Mouse (Mus musculus) kidney, postnatal 14 days (tissue): ENCODE measurements around the gene Dr1.
"Not testable (repeated sequence)": the region's sequence is repeated elsewhere in the genome, so short reads cannot be mapped to it uniquely, and the experiment has no call there.

Source experiments
- DNase-seq: peaks from one replicate; pipeline ENCODE4 v3.0.0; 2022; ENCODE audit warnings: mixed read lengths

Gene Dr1

DNA sequence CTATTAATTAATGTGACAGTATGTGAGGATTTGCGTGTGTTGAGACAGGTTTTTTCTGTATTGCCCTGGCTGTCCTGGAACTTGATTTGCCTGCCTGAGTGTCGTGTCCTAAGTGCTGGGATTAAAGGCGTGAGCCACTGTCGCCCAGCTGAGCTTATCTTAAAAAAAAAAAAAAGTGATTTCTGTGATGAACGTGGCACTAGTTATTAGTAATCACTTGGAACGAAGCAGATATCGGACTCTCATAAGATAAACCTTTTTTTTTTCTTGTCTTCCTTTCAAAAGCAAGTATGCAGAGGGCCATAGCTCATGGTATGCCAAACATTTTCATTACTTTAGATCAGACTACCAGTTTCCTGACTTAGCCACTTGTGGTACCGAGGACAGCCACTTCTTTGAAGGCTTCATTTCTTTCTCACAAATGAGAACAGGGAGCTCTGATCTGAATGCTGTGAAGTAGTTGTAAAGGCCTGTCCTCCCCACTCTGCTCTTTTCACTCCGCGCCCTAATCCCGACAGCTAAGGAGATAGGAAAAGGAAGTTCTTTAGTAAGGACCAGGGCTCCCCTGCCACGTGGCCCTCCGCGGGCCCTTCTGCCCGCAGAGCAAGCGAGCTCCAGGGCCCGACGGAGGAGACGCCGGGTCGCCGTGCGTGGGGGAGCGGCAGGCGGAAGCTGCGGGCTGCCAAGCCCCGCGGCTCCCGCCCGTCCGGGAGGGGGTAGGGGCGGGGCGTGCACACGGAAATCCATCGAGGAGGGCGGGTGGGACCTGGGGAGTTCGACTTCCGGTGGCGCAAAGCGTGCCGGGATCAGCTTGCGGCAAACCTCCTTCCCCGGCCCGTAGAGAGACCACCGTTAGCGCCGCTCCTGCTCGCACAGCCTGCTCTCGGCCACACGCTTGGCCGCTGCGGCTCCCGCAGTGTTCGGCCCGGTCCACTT, at the start of gene Dr1:
Dr1 (plus strand) TSS at position 771 of the 936 bp plus-strand sequence.
- DNase-seq, result peak; percentile 93

DNA sequence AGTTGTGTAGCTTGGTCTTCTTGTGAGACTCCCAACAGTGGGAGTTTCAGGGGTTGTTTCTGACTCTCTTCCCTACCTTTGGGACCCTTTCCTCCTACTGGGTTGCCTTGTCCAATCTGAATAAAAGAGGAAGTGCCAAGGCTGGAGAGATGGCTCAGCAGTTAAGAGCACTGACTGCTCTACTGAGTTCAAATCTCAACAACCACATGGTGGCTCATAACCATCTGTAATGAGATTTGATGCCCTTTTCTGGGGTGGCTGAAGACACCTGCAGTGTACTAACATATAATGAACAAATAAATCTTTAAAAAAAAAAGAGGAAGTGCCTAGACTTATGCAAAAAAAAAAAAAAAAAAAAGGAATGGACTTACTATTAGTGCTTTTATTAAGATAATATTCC, 44.6 kb upstream of the Dr1 start:
- DNase-seq, result no peak

DNA sequence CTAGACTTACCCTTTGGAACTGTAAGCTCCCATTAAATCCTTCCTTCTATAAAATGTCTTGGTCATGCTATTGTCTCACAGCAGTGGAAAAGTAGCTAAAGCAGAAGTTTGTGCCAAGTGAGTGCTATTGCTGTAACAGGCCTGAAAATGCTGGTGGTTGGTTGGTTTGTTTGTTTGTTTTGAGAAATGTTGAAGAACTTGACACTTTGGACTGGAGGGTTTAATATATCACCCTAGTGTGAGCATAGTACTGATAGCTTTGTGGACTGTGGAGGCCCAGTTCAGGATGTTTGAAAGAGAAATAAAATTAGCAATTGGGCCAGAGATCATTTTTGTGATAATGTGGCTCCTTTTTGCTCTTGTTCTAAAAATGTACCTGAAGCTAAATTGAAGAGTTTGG, 42.5 kb upstream of the Dr1 start:
- DNase-seq, result no peak

DNA sequence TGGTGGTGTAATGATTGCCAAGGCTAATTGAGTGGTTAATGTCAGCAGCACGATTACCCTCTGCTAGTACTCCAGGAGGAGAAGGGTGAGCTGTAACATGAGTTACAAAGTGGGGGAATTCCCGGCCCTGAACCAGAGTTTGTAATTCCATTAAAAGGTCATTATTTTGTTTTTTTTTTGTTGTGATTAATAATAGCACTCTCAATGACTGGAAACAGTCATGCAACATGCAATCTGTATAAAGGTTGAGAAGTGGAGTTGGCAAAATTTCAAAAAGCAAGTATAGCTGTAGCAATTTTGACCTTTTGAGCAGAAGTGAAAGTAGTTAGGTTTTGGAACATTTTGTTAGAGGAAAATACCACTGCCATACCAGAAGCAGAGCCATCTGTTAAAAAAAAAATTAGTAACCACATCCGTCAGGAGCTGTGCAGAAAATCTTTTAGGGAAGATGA, 22.4 kb upstream of the Dr1 start:
- DNase-seq, result no peak

DNA sequence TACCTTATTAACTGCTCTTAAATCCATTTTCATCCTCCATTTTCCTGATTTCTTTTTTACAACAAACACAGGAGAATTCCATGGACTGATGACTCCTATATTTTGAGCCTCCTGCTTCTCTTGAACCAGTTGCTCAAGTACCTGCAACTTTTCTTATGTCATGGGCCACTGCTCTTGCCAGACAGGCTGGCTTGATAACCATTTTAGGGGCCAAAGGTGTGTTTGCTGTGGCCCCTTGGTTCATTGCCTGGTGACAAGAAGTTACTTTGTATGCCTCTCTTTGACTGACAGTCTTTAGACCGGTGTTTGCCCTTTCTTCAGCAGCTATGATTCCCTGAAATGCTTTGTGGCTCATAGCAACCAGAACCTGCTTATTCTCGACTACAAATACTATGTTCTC, 18.7 kb upstream of the Dr1 start:
- no peak for DNase-seq

DNA sequence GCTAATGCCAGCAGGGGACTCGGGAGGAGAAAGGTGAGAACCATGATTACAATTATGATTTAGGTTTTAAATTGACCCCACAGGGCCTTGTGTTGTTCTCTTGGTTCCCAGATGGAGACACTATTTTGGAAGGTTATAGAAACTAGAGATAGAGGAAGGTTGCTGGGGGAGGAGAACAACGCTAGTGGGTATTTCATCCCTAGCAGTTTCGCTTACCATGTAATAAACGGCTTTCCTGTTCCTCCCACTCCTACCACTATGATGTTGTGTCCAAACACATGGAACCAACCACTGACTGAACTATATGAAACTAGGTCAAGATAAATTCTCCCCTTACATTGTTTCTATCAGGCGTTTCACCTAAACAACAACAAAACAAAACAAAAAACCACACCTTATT, 13.4 kb upstream of the Dr1 start:
- no peak for DNase-seq

DNA sequence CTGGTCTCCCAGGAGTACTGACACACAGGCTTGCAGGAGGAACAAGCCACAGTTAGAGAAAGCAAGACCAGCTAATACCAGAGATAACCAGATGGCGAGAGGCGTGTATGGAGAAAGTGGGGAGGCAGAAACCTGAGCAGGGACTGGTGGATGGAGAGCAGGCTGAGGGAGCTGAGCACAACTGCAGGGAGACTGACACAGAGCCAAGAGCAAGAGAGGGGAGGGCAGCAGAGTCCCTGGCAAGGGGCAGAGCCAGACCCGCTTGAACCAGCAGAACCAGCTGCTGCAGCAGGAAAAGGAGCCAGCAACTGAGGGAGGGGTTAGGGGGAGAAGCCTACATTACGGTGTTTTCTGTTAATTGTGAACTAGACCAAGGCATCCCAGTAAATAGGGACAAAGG, 6.0 kb upstream of the Dr1 start:
- peak; percentile 79 for DNase-seq

DNA sequence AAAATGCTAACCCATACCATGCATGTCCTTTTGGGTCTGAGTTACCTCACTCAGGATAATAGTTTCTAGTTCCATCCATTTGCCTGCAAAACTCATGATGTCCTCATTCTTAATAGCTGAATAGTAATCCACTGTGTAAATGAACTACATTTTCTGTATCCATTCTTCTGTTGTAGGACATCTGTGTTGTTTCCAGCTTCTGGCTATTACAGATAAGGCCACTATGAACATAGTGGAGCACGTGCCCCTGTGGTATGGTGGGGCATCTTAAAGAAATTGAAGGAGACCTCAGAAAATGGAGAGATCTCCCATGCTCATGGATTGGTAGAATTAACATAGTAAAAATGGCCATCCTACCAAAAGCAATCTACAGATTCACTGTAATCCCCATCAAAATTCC, 4.9 kb upstream of the Dr1 start:
- DNase-seq, result not testable (repeated sequence)

DNA sequence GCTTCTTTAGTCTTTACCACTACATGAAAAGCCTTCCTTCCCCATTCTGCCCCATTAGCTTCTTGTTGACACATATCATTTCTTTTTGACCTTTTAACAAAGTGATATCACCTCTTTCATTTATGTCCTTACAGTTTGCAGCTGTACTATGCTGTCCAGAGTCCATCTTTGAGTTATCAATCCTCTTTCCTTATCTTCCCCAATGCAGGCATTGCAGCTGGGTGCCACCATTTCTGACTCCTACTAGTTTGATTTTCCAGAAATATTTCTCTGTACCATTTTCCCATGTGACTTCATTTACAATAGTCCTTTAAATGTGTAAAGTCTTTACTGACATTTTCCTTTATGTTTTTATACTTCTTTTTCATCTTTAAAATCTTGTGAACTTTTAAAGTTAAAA, 1.7 kb upstream of the Dr1 start:
- DNase-seq, result no peak

DNA sequence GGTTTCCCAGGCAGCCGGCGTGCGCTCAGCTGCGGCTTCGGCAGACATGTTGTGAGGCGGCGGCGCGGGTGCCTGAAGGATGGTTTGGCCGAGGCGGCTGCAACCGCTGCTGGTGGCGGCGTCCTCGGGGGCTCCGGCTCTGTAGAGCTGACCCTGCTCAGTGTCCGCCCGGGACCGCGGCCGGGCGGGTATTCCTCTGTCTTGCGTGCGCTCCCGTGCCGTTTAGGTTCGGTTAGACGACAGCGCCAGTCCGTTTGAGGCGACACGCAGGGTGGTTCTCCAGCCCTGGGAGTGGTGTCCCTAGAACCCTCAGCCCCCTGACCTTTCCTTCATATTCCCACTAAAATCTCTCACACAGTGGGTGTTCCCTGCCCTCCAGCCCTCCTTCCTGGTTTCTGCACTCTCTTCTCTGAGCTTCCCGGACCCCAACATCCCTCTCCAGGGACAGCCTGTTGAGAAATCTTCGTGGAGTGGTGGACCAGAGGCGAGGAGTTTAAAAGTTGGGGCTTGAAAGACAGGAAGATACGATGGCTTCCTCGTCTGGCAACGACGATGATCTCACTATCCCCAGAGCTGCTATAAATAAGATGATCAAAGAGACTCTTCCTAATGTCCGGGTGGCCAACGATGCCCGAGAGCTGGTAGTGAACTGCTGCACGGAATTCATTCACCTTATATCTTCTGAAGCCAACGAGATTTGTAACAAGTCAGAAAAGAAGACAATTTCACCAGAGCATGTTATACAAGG, 540 bp downstream of the Dr1 start:
- DNase-seq, result no peak

DNA sequence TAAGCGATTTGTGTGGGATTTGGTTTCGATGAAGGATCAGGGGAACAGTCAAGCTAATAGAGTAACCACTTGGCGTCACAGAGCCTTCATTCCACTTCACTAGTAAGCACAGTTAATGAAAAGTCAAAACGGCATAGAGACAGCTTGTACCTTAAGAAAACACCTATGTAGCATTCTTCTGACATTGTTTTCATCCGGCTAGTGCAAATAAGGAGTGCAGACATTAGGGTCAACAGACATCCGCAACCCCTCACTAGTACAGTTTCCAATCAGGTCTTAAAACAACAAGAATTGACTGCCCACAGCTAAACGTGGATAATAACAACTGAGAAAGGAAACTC, 1.1 kb downstream of the Dr1 start:
- DNase-seq, result no peak

DNA sequence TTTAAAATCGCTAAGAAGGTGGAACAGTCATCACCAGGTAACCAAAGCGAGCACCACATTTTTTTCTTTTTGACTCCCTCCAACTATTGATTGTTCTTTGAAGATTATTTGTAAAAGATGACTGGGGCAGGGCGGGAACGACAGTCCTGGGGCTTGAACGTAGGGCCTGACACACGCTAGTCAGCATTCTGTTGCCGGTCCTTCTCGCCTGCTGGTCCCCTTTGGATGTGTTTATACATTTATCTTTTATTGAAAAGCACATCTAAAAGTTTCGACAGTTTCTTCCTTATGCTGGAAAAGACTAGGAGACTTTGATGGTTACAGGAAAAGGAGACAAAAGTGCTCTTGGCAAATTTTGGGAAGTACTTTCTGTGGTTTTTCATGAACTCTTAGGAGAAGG, 1.7 kb downstream of the Dr1 start:
- no peak for DNase-seq

DNA sequence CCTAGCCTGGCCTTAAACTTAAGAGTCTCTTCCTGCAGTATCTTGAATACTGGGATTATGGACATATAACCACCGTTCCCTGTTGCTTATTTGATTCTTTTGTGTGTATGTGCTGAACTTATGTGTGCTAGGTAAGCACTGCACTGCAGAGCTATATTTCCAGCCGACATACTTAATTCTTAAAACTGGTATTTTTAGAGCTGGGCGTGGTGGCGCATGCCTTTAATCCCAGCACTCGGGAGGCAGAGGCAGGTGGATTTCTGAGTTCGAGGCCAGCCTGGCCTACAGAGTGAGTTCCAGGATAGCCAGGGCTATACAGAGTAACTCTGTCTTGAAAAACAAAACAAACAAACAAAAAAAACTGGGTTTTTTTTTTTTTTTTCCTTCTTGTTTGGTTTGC, 2.6 kb downstream of the Dr1 start:
- DNase-seq, result not testable (repeated sequence)

DNA sequence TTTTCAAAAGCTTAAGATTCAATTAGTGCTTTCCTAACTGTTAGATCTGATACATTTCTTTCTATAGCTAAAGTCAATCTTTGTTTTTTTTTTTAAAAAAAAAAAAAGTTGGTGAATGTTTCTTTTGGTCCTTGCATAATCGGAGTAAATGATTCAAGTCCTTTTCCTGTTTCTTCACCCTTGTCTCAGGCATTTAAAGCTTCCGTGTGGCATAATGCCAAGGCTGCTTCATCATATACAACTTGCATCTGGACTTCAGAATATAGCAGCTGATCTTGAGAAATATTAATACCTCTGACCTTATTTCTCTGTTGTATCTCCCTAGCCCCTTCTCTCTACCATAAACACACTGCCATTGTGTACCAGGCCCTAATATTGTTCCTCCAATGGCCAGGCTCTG, 18.3 kb downstream of the Dr1 start:
- no peak for DNase-seq

DNA sequence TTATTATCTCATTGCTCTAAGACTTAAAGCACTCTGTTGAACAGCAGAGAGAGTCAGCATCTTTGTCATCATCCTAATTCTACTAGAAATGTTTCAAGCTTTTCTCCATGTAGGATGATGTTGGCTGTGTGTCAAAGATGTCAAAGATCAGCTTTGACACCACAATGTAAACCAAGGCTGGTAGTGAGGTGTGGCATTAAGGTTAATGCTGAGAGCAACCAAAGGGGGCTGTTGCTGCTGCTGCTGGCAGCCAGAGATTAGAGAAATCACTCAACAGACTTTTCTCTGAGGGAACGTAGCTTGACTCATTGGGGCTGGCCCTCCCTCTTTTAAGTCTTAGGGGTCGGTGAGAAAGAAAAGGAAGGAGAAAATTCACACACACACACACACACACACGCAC, 32.9 kb downstream of the Dr1 start:
- DNase-seq, result no peak

DNA sequence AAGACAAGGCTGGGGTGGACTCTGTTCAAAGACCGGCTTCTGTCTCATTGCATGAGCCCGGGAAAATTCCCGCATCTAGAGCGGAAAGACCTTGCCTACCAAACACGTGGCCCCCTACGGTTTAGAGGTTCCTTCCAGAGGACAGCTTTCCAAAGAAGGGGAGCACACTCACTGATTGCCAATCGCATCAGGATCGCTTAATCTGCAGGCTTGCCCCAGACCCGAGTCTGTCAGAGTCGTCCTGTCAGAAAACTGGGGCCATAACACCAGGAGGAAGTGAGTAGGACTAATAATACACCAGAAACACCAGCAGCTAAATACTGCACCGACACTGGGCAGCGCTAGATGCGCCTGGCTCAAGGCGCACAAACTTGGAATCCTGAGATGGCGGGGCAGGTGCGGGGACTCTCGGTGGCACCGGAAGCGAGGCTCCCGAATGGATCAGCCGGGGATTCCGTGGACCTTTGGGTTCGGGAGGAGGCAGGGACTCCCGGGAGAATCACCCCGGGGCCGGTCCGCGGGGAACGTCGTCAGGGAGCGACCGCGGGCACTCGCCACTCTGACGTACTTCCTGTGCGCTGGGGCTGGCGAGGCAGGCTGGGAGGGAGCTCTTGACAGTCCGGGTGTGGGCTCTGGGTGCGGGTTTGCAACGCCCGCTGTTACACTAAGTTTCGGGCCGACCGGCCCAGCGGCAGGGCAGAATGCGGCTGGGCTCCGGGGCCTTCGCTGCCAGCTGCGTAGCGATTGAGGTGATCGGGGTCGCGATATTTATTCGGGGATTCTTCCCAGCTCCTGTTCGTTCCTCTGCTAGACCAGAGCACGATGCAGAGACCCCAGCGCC, 43.7 kb downstream of the Dr1 start, which contains the start of gene Pigg:
Pigg (plus strand) TSS at position 386 of the 841 bp plus-strand sequence.
- peak; percentile 93 for DNase-seq

DNA sequence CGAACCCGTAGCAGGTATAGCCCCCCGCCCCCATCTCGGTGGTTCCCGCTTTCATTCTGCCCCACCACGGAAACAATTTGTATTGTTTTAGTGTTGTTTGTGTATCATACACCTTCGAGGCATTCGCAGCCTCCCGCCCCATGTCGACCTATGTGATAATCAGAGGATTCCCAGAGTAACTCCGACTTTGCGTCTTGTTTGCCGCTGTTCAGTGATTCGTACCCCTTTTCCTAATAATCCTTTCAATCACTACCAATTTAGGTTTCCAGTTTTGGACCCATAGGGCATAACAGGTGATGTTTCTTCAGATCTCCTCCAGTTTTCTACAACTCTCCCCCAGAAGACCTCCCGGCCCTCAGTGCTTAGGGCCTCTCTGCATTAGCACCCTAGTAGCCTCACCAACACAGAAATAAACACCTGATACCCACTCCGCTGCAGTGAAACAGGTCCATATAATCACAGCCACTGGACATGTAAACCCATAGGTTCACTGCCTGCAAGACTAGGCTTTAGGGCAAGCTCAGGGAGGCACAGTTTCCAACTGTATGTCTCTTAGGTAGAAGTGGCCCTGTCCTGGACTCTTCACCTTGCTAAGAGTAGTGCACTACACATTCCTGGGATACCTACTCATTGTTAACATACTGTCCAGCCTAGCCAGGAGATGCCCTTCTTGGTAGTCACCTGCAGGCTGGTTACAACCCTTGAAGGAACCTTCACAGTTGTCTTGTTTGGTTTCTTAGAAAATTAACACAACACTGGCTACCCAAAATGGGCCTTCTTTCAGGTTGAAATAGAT, 44.6 kb downstream of the Dr1 start:
- no peak for DNase-seq
